Mouse (Mus musculus): ENCODE data around the gene H2al2a. TPM values are rescaled to one million over a fixed set of nuclear protein-coding genes. Genes with fewer than 3 reads are reported as not detected.

Gene H2al2a
- polyA plus RNA-seq, 1 experiment, result not detected

DNA sequence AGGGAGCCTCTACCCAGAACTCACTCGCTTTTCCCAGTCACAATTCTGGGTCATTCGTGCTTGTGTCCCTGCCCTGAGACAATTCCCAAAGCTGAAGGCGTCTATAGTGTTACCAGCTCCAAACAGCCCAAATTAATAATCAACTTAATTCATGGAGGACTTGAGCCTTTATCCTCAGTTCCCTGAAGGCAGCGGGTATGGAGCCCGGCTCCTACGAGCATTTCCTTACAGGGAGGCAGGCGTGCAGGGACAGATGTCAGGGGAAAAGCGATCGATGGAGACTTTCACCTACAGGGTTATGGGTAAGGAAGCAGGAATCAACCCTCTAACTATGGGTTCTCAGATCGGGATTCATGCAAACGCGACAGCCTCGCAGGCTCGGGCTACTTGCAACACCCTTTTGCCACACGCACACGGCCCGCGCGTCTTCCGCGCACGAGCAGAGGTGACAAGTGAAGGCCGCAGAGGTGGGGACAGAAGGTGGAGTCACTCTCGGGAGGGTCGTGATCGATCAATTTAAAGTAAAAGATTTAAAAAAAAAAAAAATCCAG is 34.6 kb upstream of the H2al2a start:
- Histone ChIP-seq H3K27ac (ENCODE audit: control insufficient read depth, insufficient read depth, low read depth, low read length, poor library complexity) (no peak overlapping the region), H3K4me1 (ENCODE audit: control insufficient read depth, insufficient read depth, low read length) (peaks cover 2% of the 10 kb centered on the region; the same call in 1 of the 2 replicates), H3K4me3 (replicated peaks; ENCODE audit: control insufficient read depth, low read depth, low read length) (no peak overlapping the region)
- no peak for TF ChIP-seq POLR2A (IDR thresholded peaks at IDR 0.05; ENCODE audit: borderline replicate concordance, control insufficient read depth, low read depth, low read length)
- TF ChIP-seq CTCF (IDR thresholded peaks at IDR 0.05; ENCODE audit: control insufficient read depth, insufficient read depth, low read length), result no peak
- 24% methylated on average over 26 of the region's 26 CpGs for WGBS

GRCm38 (mm10) chr2:18030581-18030980 is 33.8 kb upstream of the H2al2a start:
- no peak for TF ChIP-seq POLR2A (IDR thresholded peaks at IDR 0.05; ENCODE audit: borderline replicate concordance, control insufficient read depth, low read depth, low read length)
- TF ChIP-seq CTCF (IDR thresholded peaks at IDR 0.05; ENCODE audit: control insufficient read depth, insufficient read depth, low read length), result no peak
- WGBS, result 89% methylated on average over 8 of the region's 8 CpGs
- Histone ChIP-seq H3K27ac (ENCODE audit: control insufficient read depth, insufficient read depth, low read depth, low read length, poor library complexity) (no peak overlapping the region), H3K4me3 (replicated peaks; ENCODE audit: control insufficient read depth, low read depth, low read length) (no peak overlapping the region), H3K4me1 (ENCODE audit: control insufficient read depth, insufficient read depth, low read length) (peaks cover 2% of the 10 kb centered on the region; the same call in 1 of the 2 replicates)

GRCm38 (mm10) chr2:18029656-18030055 is 32.9 kb upstream of the H2al2a start:
- no peak overlapping the region for H3K4me3 ChIP-seq (replicated peaks; ENCODE audit: control insufficient read depth, low read depth, low read length)
- no peak for TF ChIP-seq POLR2A (IDR thresholded peaks at IDR 0.05; ENCODE audit: borderline replicate concordance, control insufficient read depth, low read depth, low read length)
- no peak for TF ChIP-seq CTCF (IDR thresholded peaks at IDR 0.05; ENCODE audit: control insufficient read depth, insufficient read depth, low read length)
- no peak overlapping the region for H3K27ac ChIP-seq (ENCODE audit: control insufficient read depth, insufficient read depth, low read depth, low read length, poor library complexity)
- peaks cover 2% of the 10 kb centered on the region; the same call in 1 of the 2 replicates for H3K4me1 ChIP-seq (ENCODE audit: control insufficient read depth, insufficient read depth, low read length)
- WGBS, result 89% methylated on average over 7 of the region's 7 CpGs

DNA sequence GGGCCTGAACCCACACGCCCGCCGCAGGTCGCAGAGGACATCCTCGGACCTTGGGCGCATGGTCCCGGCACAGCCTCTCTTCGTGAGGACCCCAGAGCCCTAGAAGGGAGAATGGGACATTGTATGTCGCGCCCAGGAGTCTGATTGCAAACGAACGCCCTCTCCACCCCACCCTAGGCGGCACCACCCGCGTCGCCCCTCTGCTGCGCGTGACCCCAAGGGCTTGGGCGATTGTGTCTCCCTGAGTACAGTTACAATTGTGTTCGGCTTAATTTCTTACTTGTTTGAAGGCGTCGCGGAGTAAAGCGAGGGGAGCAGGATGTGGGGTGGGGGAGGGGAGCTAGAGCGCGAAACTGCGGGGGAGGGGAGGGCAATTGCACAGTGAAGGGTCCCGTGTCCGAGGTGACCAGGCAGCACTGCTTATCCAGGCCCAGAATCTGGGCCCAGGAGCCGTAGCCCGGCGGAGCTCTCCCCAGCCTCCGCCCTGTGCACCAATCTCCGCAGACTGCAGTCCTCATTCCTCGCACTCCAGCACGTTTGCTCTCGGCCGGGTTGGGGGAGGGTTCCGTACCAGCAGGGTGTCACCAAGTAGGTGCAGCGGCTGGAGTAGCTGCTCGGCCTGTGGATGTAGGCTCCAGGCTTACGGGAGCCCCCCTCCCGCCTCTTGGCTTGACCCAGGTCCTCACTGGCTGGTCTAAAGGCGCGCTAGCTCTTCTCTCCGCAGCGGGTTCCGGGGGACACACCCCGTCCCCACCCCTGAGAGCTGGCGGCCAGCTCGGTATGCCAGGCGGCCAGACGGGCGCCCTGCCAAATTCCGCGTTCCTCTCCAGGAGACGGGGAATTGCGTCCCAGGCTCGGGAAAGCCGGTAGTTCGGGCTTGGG is 31.6 kb upstream of the H2al2a start:
- TF ChIP-seq CTCF (IDR thresholded peaks at IDR 0.05; ENCODE audit: control insufficient read depth, insufficient read depth, low read length) (no peak), POLR2A (IDR thresholded peaks at IDR 0.05; ENCODE audit: borderline replicate concordance, control insufficient read depth, low read depth, low read length) (peak; percentile 42; the same call in 1 of the 2 replicates)
- Histone ChIP-seq H3K4me1 (ENCODE audit: control insufficient read depth, insufficient read depth, low read length) (peaks cover 2% of the 10 kb centered on the region; the same call in 1 of the 2 replicates), H3K27ac (ENCODE audit: control insufficient read depth, insufficient read depth, low read depth, low read length, poor library complexity) (no peak overlapping the region; the same call in 1 of the 2 replicates), H3K4me3 (replicated peaks; ENCODE audit: control insufficient read depth, low read depth, low read length) (peak overlapping the region; percentile 77)
- WGBS, result under 1% methylated on average over 61 of the region's 61 CpGs

DNA sequence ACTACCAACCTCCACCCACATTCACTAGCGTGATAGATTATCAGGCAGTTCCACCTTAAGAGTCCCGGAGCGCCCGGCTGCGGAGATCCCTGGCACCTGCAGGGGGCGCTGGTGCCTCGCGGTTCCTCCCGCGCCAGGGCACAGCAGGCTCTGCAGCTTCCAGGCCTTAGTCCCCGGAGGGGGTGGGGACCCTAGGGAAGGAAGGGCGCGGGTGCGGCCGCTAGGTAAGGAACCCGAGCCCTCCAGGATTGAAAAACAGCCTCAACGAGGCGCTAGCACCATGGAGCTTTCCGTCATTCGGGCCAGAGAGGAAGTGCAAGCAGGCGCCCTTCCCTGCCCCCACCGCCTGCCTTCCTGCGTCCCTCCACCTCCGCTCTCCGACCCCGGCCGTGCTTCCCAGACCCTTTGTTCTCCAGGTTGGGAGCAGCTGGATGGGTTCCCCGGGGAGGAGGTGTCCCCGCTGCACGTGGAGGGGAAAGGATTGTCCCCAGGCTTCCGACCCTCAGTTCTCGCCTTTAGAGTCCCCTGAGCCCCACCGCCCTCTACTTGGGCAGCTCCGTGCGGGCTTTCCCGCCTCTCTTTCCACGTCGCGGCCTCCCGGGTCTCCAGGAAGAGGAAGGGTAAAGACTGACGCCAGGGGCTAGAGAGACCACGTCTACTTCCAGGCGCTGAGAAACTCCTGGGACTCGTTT is 30.8 kb upstream of the H2al2a start:
- TF ChIP-seq CTCF (IDR thresholded peaks at IDR 0.05; ENCODE audit: control insufficient read depth, insufficient read depth, low read length) (peak; percentile 82), POLR2A (IDR thresholded peaks at IDR 0.05; ENCODE audit: borderline replicate concordance, control insufficient read depth, low read depth, low read length) (peak; percentile 19; the same call in 1 of the 2 replicates)
- H3K27ac ChIP-seq (ENCODE audit: control insufficient read depth, insufficient read depth, low read depth, low read length, poor library complexity), result peak overlapping the region; percentile 34; the same call in 1 of the 2 replicates
- peaks cover 2% of the 10 kb centered on the region; the same call in 1 of the 2 replicates for H3K4me1 ChIP-seq (ENCODE audit: control insufficient read depth, insufficient read depth, low read length)
- WGBS, result under 1% methylated on average over 44 of the region's 44 CpGs
- H3K4me3 ChIP-seq (replicated peaks; ENCODE audit: control insufficient read depth, low read depth, low read length), result peak overlapping the region; percentile 77

- Histone ChIP-seq H3K27ac (ENCODE audit: control insufficient read depth, insufficient read depth, low read depth, low read length, poor library complexity) (no peak overlapping the region), H3K4me3 (replicated peaks; ENCODE audit: control insufficient read depth, low read depth, low read length) (peak overlapping the region; percentile 8), H3K4me1 (ENCODE audit: control insufficient read depth, insufficient read depth, low read length) (peaks cover 2% of the 10 kb centered on the region; the same call in 1 of the 2 replicates)
- TF ChIP-seq CTCF (IDR thresholded peaks at IDR 0.05; ENCODE audit: control insufficient read depth, insufficient read depth, low read length), result no peak
- no peak for TF ChIP-seq POLR2A (IDR thresholded peaks at IDR 0.05; ENCODE audit: borderline replicate concordance, control insufficient read depth, low read depth, low read length)
- WGBS, result under 1% methylated on average over 44 of the region's 44 CpGs
Measured at GRCm38 (mm10) chr2:18026116-18026947, 29.6 kb upstream of the H2al2a start.

GRCm38 (mm10) chr2:18025781-18026115 is 29.0 kb upstream of the H2al2a start:
- 4% methylated on average over 14 of the region's 14 CpGs for WGBS
- H3K4me3 ChIP-seq (replicated peaks; ENCODE audit: control insufficient read depth, low read depth, low read length), result no peak overlapping the region
- no peak for TF ChIP-seq CTCF (IDR thresholded peaks at IDR 0.05; ENCODE audit: control insufficient read depth, insufficient read depth, low read length)
- TF ChIP-seq POLR2A (IDR thresholded peaks at IDR 0.05; ENCODE audit: borderline replicate concordance, control insufficient read depth, low read depth, low read length), result no peak
- H3K4me1 ChIP-seq (ENCODE audit: control insufficient read depth, insufficient read depth, low read length), result peaks cover 2% of the 10 kb centered on the region; the same call in 1 of the 2 replicates
- no peak overlapping the region for H3K27ac ChIP-seq (ENCODE audit: control insufficient read depth, insufficient read depth, low read depth, low read length, poor library complexity)
